22 mouse cellular contexts compared by ENCODE assay signal in the genomic region with DNA sequence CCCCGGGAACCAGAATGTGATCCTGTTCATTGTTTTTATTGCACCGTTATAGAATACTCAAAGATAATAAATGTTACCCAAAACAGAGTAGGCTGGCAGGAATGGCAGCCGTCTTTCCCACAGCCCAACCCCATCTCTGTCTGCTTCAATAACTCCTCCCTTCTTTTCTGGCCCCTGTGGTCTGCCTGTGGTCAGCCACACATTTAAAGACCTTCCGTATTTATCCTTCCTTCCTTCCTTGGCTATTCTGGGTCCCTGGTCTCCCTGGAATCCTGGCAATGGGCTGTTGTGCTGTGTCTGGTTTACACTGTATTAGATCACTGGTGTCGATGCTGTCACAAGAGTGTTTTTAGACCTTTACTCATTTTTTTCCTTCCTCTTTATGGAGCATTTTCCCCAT.
"Had no signal": no experiment of that assay in that cellular context is flagged by ENCODE, and none has a peak within 500 bp of the region (broad histone marks: within the 10 kb centered on the region; RNA-seq: fewer than 3 reads in every experiment).

No protein-coding gene starts in this region.

- H3K4me1 ChIP-seq: liver, embryonic 12.5 days; liver, embryonic 15.5 days; lung, embryonic 15.5 days; midbrain, embryonic 10.5 days; midbrain, embryonic 13.5 days; stomach, embryonic 15.5 days had no signal

- H3K4me3 ChIP-seq: limb, embryonic 10.5 days; limb, embryonic 13.5 days; liver, embryonic 12.5 days; liver, embryonic 15.5 days; lung, embryonic 15.5 days; megakaryocyte, embryonic 14.5 days; midbrain, embryonic 10.5 days; midbrain, embryonic 13.5 days; myocyte; neural tube, embryonic 13.5 days; stomach, embryonic 15.5 days had no signal

- H3K4me2 ChIP-seq: limb, embryonic 13.5 days; liver, embryonic 12.5 days; liver, embryonic 15.5 days; lung, embryonic 15.5 days; midbrain, embryonic 13.5 days; neural tube, embryonic 13.5 days; stomach, embryonic 15.5 days had no signal

- H3K9me3 ChIP-seq: limb, embryonic 10.5 days; limb, embryonic 13.5 days; liver, embryonic 12.5 days; liver, embryonic 15.5 days; lung, embryonic 15.5 days; midbrain, embryonic 10.5 days; midbrain, embryonic 13.5 days; neural tube, embryonic 13.5 days; stomach, embryonic 15.5 days had no signal

- H3K27me3 ChIP-seq: limb, embryonic 13.5 days; liver, embryonic 12.5 days; liver, embryonic 15.5 days; lung, embryonic 15.5 days; midbrain, embryonic 13.5 days; neural tube, embryonic 13.5 days; stomach, embryonic 15.5 days had no signal

- H3K36me3 ChIP-seq: liver, embryonic 15.5 days had no signal

- H3K27ac ChIP-seq: kidney, postnatal 0 days; limb, embryonic 10.5 days; limb, embryonic 13.5 days; liver, embryonic 12.5 days; liver, embryonic 15.5 days; lung, embryonic 15.5 days; midbrain, embryonic 10.5 days; midbrain, embryonic 13.5 days; neural tube, embryonic 13.5 days; stomach, embryonic 15.5 days had no signal

- DNase-seq: kidney, adult 18-20 months; kidney, adult 9 months; kidney, postnatal 25 days; liver; lung, adult 18-20 months; lung, postnatal 36 days; retina, postnatal 1 day; thymus, postnatal 25 days had no signal

- ATAC-seq: intestine, embryonic 16.5 days; liver, embryonic 12.5 days; midbrain, embryonic 13.5 days; midbrain, embryonic 16.5 days had no signal

- H3K9ac ChIP-seq: limb, embryonic 13.5 days; liver, embryonic 12.5 days; liver, embryonic 15.5 days; lung, embryonic 15.5 days; midbrain, embryonic 13.5 days; neural tube, embryonic 13.5 days; stomach, embryonic 15.5 days had no signal
